Mouse (Mus musculus): ENCODE measurements around the gene Fut8. TPM values are rescaled to one million over a fixed set of nuclear protein-coding genes. Genes with fewer than 3 reads are reported as not detected.

The Fut8 gene
- 62.2 and 64.6 TPM in 2 replicates for polyA plus RNA-seq (2015; fragmentation: Nextera tagmentation; extraction: Ambion mirVana)

DNA sequence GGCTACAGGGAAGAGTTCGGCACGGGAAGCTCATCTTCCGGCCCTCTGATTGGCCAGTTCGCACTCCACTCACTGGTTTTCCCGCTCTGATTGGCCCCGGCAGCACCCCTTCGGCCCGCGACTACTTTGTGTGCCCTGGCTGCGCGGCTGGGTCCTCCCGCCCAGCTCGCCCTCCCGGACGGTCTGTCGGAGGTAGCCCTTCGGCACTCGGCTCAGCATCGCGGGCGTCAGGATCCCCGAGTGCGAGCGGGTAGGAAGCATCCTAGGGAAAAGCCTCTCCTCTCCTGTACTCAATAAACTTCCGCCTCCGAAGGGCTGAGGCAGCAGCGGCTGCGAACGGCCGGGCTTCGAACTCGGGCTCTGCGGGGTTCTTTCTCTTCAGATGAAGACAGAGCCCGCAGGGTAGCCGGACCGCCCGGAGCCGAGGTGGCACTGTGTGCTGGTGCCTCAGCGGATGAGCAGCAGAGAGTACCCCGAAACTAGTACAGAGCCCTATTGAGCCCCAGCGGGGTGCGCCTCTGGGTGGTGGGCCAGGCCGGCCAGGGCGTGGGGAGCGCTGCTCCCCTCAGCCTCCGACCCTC lies at the start of gene Fut8:
Fut8 (plus strand) TSS at position 176 of the 581 bp plus-strand sequence.
- Histone ChIP-seq H3K4me3 (ENCODE audit: low read length) (peak within 1 kb of the TSS; percentile 93), H3K27me3 (replicated peaks; ENCODE audit: control insufficient read depth, insufficient read depth, low read length) (no peaks in the 10 kb centered on the region), H3K4me1 (ENCODE audit: control insufficient read depth, insufficient read depth, low read depth, low read length) (peaks cover 7% of the 10 kb centered on the region; the same call in 1 of the 2 replicates), H3K9ac (ENCODE audit: low read depth, low read length) (peak within 1 kb of the TSS; percentile 98), H3K9me3 (ENCODE audit: control insufficient read depth, low read length) (no peaks in the 10 kb centered on the region), H3K36me3 (ENCODE audit: control insufficient read depth, insufficient read depth, low read length) (no peaks in the 10 kb centered on the region), H3K4me2 (ENCODE audit: low read length) (peak within 1 kb of the TSS; percentile 84), H3K27ac (ENCODE audit: low read depth, low read length) (peak within 1 kb of the TSS; percentile 98)
- under 1% methylated on average over 44 of the region's 46 CpGs for WGBS
- peak; percentile 80 for ATAC-seq

DNA sequence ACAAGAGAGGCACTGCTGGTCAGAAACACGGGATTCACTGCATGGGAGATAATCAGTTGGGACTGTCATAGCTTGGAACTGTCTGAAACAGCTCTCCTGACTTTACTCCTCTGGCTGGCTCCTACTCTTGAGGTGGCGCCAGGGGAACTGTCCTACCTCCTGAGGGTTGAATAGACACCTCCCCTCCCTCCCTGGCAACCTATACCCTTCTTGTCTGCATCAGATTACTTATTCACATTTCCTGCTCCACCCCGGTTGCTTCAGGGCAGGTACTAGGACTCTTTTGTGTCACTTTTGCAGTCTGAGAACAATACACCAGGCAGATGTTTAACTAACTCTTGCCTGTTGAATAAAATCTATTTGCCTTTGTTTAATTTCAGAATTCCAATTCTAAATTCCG lies 48.8 kb upstream of the Fut8 start:
- WGBS, result 55% methylated on average over 4 of the region's 4 CpGs
- H3K36me3 ChIP-seq (ENCODE audit: control insufficient read depth, insufficient read depth, low read length), result no peaks in the 10 kb centered on the region

DNA sequence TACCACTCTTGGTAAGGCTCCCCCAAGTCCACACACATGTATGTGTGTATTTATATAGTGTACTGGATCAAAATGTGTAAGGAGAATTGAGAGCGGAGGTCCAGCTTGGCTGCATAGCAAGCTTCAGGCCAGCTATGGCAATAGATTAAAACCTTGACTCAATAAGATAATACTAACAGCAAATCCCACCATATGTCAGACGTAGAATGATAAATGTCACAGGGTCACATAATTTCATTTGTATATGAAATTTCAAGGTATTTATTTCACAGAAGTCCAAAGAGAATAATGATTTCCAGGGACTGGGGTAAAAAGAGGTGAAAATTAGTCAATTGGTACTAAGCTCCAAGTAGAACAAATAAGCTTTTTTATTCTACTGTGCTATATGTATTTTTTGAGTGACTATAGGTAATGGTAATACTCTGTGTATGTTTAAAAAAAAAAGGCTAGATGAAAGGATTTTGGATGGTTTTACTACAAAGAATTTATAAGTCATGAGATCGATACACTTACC lies 47.9 kb upstream of the Fut8 start:
- ATAC-seq, result no peak
- Histone ChIP-seq H3K36me3 (ENCODE audit: control insufficient read depth, insufficient read depth, low read length) (no peaks in the 10 kb centered on the region), H3K4me3 (ENCODE audit: low read length) (no peak overlapping the region), H3K4me2 (ENCODE audit: low read length) (no peak overlapping the region), H3K4me1 (ENCODE audit: control insufficient read depth, insufficient read depth, low read depth, low read length) (no peaks in the 10 kb centered on the region), H3K9ac (ENCODE audit: low read depth, low read length) (no peak overlapping the region), H3K27me3 (replicated peaks; ENCODE audit: control insufficient read depth, insufficient read depth, low read length) (no peaks in the 10 kb centered on the region), H3K27ac (ENCODE audit: low read depth, low read length) (no peak overlapping the region), H3K9me3 (ENCODE audit: control insufficient read depth, low read length) (no peaks in the 10 kb centered on the region)
- WGBS, result 90% methylated on average over 3 of the region's 3 CpGs

More for the DNA sequence above, 48.8 kb upstream of the Fut8 start:
- Histone ChIP-seq H3K27me3 (replicated peaks; ENCODE audit: control insufficient read depth, insufficient read depth, low read length) (no peaks in the 10 kb centered on the region), H3K9me3 (ENCODE audit: control insufficient read depth, low read length) (no peaks in the 10 kb centered on the region), H3K4me3 (ENCODE audit: low read length) (no peak overlapping the region), H3K9ac (ENCODE audit: low read depth, low read length) (no peak overlapping the region), H3K4me2 (ENCODE audit: low read length) (no peak overlapping the region), H3K27ac (ENCODE audit: low read depth, low read length) (no peak overlapping the region), H3K4me1 (ENCODE audit: control insufficient read depth, insufficient read depth, low read depth, low read length) (no peaks in the 10 kb centered on the region)
- ATAC-seq, result no peak

DNA sequence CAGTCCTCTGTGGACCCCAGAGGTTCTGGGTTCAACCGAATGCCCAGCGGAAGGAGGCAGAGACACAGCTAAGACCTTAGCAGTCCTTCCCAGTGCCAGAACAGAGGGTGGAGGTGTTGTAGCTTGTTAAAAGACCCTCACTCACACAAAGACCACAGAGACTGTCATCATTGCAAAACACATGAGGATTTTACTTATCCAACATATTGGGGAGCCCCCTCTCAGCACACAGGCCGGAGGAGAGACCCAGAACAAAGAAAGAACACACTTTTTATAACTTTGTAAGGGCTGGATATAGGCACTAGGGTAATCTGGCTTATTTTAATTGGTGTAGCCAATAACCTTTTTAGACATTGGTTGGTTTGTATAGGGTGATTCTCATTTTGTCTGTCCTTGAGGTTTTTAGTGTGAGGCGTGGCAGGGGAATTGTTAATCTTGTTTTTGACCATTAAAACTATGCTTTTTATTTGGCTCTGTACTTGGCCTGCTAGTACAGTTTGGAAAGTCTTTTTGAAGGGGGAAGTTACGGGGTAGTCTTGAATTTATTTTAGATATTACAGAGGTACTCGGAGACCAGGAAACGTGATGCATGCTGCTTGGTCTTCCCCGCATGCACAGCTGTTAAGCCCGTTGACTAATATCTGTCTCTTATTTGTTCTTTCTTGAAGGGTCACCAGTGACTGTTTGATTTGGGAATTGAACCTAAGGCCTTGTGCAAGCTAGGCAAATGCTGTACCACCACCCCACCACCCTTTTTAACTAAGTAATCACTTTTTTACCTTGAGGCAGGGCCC lies 46.2 kb upstream of the Fut8 start:
- H3K9me3 ChIP-seq (ENCODE audit: control insufficient read depth, low read length), result no peaks in the 10 kb centered on the region
- H3K36me3 ChIP-seq (ENCODE audit: control insufficient read depth, insufficient read depth, low read length), result no peaks in the 10 kb centered on the region
- no peak overlapping the region for H3K27ac ChIP-seq (ENCODE audit: low read depth, low read length)
- WGBS, result 93% methylated on average over 9 of the region's 9 CpGs
- ATAC-seq, result no peak
- H3K4me1 ChIP-seq (ENCODE audit: control insufficient read depth, insufficient read depth, low read depth, low read length), result no peaks in the 10 kb centered on the region
- H3K27me3 ChIP-seq (replicated peaks; ENCODE audit: control insufficient read depth, insufficient read depth, low read length), result no peaks in the 10 kb centered on the region
- H3K4me3 ChIP-seq (ENCODE audit: low read length), result no peak overlapping the region
- H3K4me2 ChIP-seq (ENCODE audit: low read length), result no peak overlapping the region
- no peak overlapping the region for H3K9ac ChIP-seq (ENCODE audit: low read depth, low read length)

DNA sequence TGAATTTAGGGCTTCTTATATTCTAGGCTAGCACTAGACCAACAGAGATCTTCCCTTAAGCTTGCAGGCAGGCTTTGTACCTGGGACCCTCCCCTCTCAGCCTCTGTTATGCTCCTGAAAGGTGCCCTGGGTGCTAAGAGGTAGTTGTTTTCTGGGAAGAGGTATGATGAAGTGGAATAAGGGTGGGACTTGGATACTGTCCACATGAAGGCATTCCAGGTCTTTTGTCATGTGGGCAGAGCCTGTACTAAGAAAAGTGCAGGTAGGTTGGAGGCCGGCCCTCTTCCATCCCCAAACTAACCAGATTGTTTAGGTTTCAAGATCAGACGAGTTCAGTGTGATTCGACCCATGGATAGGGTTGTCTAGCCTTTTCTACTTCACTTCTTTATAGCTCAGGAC lies 45.2 kb upstream of the Fut8 start:
- no peak overlapping the region for H3K4me3 ChIP-seq (ENCODE audit: low read length)
- no peak overlapping the region for H3K9ac ChIP-seq (ENCODE audit: low read depth, low read length)
- no peaks in the 10 kb centered on the region for H3K9me3 ChIP-seq (ENCODE audit: control insufficient read depth, low read length)
- 96% methylated on average over 3 of the region's 3 CpGs for whole genome bisulfite sequencing
- H3K27ac ChIP-seq (ENCODE audit: low read depth, low read length), result no peak overlapping the region
- H3K27me3 ChIP-seq (replicated peaks; ENCODE audit: control insufficient read depth, insufficient read depth, low read length), result no peaks in the 10 kb centered on the region
- no peaks in the 10 kb centered on the region for H3K36me3 ChIP-seq (ENCODE audit: control insufficient read depth, insufficient read depth, low read length)
- no peaks in the 10 kb centered on the region for H3K4me1 ChIP-seq (ENCODE audit: control insufficient read depth, insufficient read depth, low read depth, low read length)
- H3K4me2 ChIP-seq (ENCODE audit: low read length), result no peak overlapping the region
- ATAC-seq, result no peak

DNA sequence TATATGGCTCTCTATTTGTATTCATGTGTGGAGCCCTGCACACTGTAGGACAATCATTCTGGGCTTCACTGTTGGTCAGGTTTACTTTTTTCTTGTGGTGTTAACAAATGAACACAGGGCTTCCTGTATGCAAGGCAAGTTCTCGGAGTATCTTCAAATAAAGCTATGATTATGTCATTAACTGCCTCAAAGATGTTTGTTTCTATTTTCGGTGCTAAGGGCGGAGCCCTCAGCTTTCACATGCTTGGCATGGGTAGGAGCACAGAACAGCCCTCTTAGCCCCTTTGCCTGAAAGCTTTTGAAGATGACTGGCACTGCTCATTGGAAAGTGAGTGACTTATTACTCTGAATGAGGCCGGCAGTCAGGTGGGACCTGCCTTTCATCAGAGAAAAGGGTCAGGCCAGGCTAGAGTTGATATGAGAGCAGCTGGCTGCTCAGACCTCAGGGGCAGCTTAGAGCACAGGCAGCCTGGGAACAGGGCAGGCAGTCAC lies 44.7 kb upstream of the Fut8 start:
- ATAC-seq, result no peak
- Histone ChIP-seq H3K9me3 (ENCODE audit: control insufficient read depth, low read length) (no peaks in the 10 kb centered on the region), H3K4me1 (ENCODE audit: control insufficient read depth, insufficient read depth, low read depth, low read length) (no peaks in the 10 kb centered on the region), H3K4me2 (ENCODE audit: low read length) (no peak overlapping the region), H3K27ac (ENCODE audit: low read depth, low read length) (no peak overlapping the region), H3K36me3 (ENCODE audit: control insufficient read depth, insufficient read depth, low read length) (no peaks in the 10 kb centered on the region), H3K4me3 (ENCODE audit: low read length) (no peak overlapping the region), H3K9ac (ENCODE audit: low read depth, low read length) (no peak overlapping the region), H3K27me3 (replicated peaks; ENCODE audit: control insufficient read depth, insufficient read depth, low read length) (no peaks in the 10 kb centered on the region)
- 81% methylated on average over 4 of the region's 4 CpGs for WGBS

DNA sequence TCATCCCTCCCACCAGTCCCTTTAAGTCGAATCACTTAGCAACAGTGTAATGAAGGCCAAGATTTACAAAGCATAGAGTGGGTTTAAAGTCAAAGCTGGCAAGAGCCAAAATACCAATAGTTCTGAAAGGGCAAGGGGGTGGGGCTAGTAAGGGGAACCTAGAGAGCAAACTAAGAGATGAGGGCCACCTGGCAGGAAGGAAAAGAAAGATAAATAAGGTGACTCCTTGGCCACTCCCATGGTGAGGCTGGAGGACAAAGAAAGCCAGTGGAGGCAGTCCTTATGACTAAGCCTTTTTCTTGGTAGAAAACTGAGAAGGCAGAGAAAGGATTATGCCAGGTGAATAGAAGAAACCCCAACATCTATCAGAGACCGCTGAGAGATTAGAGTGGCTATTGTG lies 42.9 kb upstream of the Fut8 start:
- H3K4me1 ChIP-seq (ENCODE audit: control insufficient read depth, insufficient read depth, low read depth, low read length), result no peaks in the 10 kb centered on the region
- H3K4me3 ChIP-seq (ENCODE audit: low read length), result no peak overlapping the region
- no peak overlapping the region for H3K9ac ChIP-seq (ENCODE audit: low read depth, low read length)
- no peaks in the 10 kb centered on the region for H3K9me3 ChIP-seq (ENCODE audit: control insufficient read depth, low read length)
- H3K27me3 ChIP-seq (replicated peaks; ENCODE audit: control insufficient read depth, insufficient read depth, low read length), result no peaks in the 10 kb centered on the region
- H3K4me2 ChIP-seq (ENCODE audit: low read length), result no peak overlapping the region
- H3K27ac ChIP-seq (ENCODE audit: low read depth, low read length), result no peak overlapping the region
- no peak for ATAC-seq
- no peaks in the 10 kb centered on the region for H3K36me3 ChIP-seq (ENCODE audit: control insufficient read depth, insufficient read depth, low read length)
- WGBS, result 70% methylated on average over 2 of the region's 2 CpGs

DNA sequence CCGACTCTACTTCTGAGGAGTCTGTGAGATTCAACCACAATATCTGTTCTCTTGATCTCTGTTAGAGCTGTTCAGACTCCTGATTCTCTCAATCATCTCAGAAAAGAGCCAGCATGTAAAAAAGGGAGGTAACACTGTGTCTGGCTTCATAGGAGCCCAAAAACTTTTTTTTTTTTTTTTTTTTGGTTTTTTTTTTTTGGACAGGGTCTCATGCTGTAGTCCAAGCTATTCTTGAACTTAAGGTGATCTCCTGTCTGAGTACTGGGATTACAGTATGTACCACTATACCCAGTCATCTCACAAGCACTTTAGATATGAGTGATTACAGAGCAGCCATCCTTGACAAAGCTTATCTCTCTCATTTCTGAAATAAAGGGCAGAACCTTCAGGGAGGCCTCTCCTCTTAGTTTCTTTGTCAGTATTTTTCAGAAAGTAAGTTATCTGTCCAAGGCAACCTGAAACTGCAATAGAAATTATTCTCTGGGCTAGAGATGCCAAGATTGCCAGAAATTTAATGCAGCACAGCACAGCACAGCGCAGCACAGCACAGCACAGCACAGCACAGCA lies 41.3 kb upstream of the Fut8 start:
- 97% methylated on average over 2 of the region's 2 CpGs for WGBS
- H3K9ac ChIP-seq (ENCODE audit: low read depth, low read length), result no peak overlapping the region

DNA sequence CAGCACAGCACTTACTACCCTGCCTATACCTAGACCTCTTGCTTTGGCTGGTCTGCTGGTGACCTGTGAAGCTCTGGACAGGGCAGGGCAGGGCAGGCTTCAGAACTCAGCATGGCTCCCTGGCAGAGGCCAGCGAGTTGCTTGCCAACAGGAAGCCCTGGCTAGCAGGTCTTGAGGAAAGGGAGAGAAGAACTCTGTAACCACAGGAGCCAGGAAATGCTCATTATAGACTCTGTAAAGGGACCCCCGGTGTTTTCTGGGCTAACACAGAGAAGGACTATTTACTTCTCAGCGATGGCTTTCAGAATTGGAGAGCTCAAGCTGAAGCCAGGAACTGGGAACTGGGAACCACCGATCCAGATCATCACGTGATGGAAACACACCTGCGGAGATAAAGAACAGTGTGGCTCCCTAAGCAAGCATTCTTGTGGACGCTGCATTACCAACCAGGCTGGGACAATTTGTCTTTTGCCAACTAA lies 40.8 kb upstream of the Fut8 start:
- no peaks in the 10 kb centered on the region for H3K27me3 ChIP-seq (replicated peaks; ENCODE audit: control insufficient read depth, insufficient read depth, low read length)
- no peaks in the 10 kb centered on the region for H3K9me3 ChIP-seq (ENCODE audit: control insufficient read depth, low read length)
- H3K4me3 ChIP-seq (ENCODE audit: low read length), result no peak overlapping the region
- no peak overlapping the region for H3K9ac ChIP-seq (ENCODE audit: low read depth, low read length)
- no peak overlapping the region for H3K27ac ChIP-seq (ENCODE audit: low read depth, low read length)
- WGBS, result 69% methylated on average over 7 of the region's 7 CpGs
- no peak for ATAC-seq
- no peaks in the 10 kb centered on the region for H3K36me3 ChIP-seq (ENCODE audit: control insufficient read depth, insufficient read depth, low read length)
- H3K4me1 ChIP-seq (ENCODE audit: control insufficient read depth, insufficient read depth, low read depth, low read length), result no peaks in the 10 kb centered on the region
- no peak overlapping the region for H3K4me2 ChIP-seq (ENCODE audit: low read length)

More for the DNA sequence above, 41.3 kb upstream of the Fut8 start:
- Histone ChIP-seq H3K4me3 (ENCODE audit: low read length) (no peak overlapping the region), H3K9me3 (ENCODE audit: control insufficient read depth, low read length) (no peaks in the 10 kb centered on the region), H3K27ac (ENCODE audit: low read depth, low read length) (no peak overlapping the region), H3K4me2 (ENCODE audit: low read length) (no peak overlapping the region), H3K4me1 (ENCODE audit: control insufficient read depth, insufficient read depth, low read depth, low read length) (no peaks in the 10 kb centered on the region), H3K36me3 (ENCODE audit: control insufficient read depth, insufficient read depth, low read length) (no peaks in the 10 kb centered on the region), H3K27me3 (replicated peaks; ENCODE audit: control insufficient read depth, insufficient read depth, low read length) (no peaks in the 10 kb centered on the region)
- no peak for ATAC-seq
